Mouse (Mus musculus) heart, embryonic 13.5 days (tissue): ENCODE results near the gene Pmm1. TPM values are rescaled to one million over a fixed set of nuclear protein-coding genes. Genes with fewer than 3 reads are reported as not detected.
A peak's percentile ranks its signal among the peaks of the same experiment; 100 is the strongest.

ENCODE experiments used
- ATAC-seq: fragments of 200-750 bp; cut with Nextera tagmentation; 2 replicates; pipeline ENCODE4 v1.8.0; 2017; ENCODE audit warnings: moderate TSS enrichment; ENCODE audit not compliant: insufficient number of reproducible peaks, low FRiP score, low TSS enrichment; ENCODE audit errors: extremely low read depth
- H3K27ac ChIP-seq: fragments of 300-500 bp; sonication (generic); replicated peaks from 2 replicates; pipeline ENCODE4 v1.5.1; 2015; ENCODE audit warnings: moderate library complexity, mild to moderate bottlenecking, inconsistent platforms
- H3K27me3 ChIP-seq: fragments of 300-500 bp; sonication (generic); replicated peaks from 2 replicates; pipeline ENCODE4 v1.6.1; 2015; ENCODE audit warnings: mild to moderate bottlenecking, inconsistent platforms
- H3K36me3 ChIP-seq: fragments of 300-500 bp; sonication (generic); 2 replicates; pipeline ENCODE4 v1.6.1; 2015; ENCODE audit warnings: mild to moderate bottlenecking, inconsistent platforms
- H3K4me1 ChIP-seq: fragments of 300-500 bp; sonication (generic); 2 replicates; pipeline ENCODE4 v1.6.1; 2015; ENCODE audit warnings: inconsistent platforms
- H3K4me2 ChIP-seq: fragments of 300-500 bp; sonication (generic); 2 replicates; pipeline ENCODE4 v1.6.1; 2015; ENCODE audit warnings: inconsistent platforms, mild to moderate bottlenecking, moderate library complexity
- H3K4me3 ChIP-seq: fragments of 300-500 bp; sonication (generic); 2 replicates; pipeline ENCODE4 v1.5.1; 2015; ENCODE audit warnings: moderate library complexity, mild to moderate bottlenecking, inconsistent platforms
- H3K9ac ChIP-seq: fragments of 300-500 bp; sonication (generic); 2 replicates; pipeline ENCODE4 v1.6.1; 2015; ENCODE audit warnings: inconsistent platforms, mild to moderate bottlenecking, moderate library complexity
- H3K9me3 ChIP-seq: fragments of 300-500 bp; sonication (generic); 2 replicates; pipeline ENCODE4 v1.6.1; 2016; ENCODE audit warnings: inconsistent platforms
- WGBS: fragments of 180-500 bp; shearing (Covaris S2); methylation state at CpG from one replicate; pipeline ENCODE4 v1.1.7; 2015; ENCODE audit warnings: mixed read lengths; 5-methylcytosine and 5-hydroxymethylcytosine counted together
- polyA plus RNA-seq: library from polyadenylated mRNA; unstranded; fragments of >200 nt; fragmentation: Nextera tagmentation; extraction: Ambion mirVana; gene quantifications from 2 replicates; pipeline ENCODE4 v1.2.1, GENCODE M21; 2015

The Pmm1 gene
- polyA plus RNA-seq, 1 experiment from 2014 or later: 17.9 TPM

DNA sequence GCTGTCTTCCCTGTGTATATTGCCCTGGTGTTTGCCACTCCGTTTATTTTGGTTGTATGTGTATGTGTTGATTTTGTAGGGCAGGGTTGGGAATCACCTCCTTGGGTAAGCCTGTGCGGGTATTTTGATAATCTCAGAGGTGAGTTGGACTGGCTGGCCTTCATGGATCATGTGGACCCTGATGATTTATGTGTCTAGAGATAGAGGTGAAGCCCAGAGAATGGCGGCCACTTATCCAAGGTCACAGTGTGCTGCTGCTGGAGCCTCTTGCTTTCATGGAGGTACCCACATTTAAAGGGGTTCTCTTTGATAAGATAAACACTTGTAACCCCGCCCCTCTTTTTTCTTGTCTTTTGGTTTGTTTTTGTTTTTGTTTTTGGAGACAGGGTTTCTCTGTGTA is 21.0 kb downstream of the Pmm1 start:
- no peaks in the 10 kb centered on the region for H3K9me3 ChIP-seq
- no peak for ATAC-seq
- H3K27me3 ChIP-seq: peaks cover 13% of the 10 kb centered on the region; the same call in 1 of the 2 replicates
- H3K4me3 ChIP-seq: no peak overlapping the region
- no peak overlapping the region for H3K27ac ChIP-seq
- H3K9ac ChIP-seq: no peak overlapping the region
- no peak overlapping the region for H3K4me2 ChIP-seq
- peaks cover 28% of the 10 kb centered on the region for H3K4me1 ChIP-seq
- WGBS: 73% methylated on average over 4 of the region's 4 CpGs
- no peaks in the 10 kb centered on the region for H3K36me3 ChIP-seq

DNA sequence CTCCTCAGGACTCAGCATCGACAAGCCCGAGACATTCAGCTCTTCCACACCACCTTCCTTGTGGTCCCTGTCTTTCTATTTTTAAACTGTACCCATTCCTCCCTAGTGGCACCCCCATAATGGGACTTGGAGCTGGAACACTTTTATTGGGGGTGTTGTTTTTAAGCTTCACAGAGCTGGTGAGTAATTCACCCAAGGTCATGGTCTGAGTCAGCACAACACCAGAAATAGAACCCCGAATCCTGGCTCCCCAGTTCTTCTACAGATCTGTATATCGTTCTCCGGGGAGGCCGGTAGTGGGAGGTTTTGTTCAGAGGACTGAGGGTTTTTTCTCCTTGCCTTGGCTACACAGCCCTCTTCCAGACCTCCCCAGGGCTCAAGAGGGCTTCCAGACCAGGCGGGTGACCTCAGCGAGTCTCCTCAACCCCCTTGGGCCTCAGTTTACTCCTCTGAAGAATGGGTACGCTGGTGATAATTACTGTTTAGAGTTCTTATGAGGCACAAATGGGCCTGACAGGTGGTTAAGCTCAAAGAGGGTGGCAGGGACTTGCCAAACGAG is 21.5 kb downstream of the Pmm1 start:
- H3K36me3 ChIP-seq: no peaks in the 10 kb centered on the region
- no peaks in the 10 kb centered on the region for H3K9me3 ChIP-seq
- no peak overlapping the region for H3K27ac ChIP-seq
- peaks cover 13% of the 10 kb centered on the region; the same call in 1 of the 2 replicates for H3K27me3 ChIP-seq
- H3K4me2 ChIP-seq: no peak overlapping the region
- H3K4me3 ChIP-seq: no peak overlapping the region
- H3K9ac ChIP-seq: no peak overlapping the region
- ATAC-seq: no peak
- peaks cover 28% of the 10 kb centered on the region for H3K4me1 ChIP-seq
- 81% methylated on average over 10 of the region's 10 CpGs for WGBS

DNA sequence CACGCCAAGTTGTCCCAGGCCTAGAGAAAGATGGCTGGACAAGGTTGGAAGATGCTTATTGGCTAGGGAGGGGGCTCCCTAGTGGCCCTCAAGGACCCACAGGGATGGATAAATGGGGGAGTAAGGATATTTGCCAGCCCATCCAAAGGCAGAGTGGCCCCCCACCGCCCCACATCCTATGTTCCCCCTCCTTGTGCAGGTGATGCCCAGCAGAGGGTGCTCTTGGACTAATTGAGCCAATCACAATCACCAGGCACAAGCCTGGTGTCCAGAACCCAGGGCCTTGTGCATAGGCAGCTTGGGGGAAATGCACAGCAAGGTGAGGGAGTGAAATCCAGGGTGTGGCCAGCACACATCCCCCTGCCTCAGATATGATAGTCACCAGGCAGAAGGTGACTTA is 22.5 kb downstream of the Pmm1 start:
- no peak for ATAC-seq
- Histone ChIP-seq H3K4me3 (no peak overlapping the region), H3K36me3 (no peaks in the 10 kb centered on the region), H3K27me3 (peaks cover 13% of the 10 kb centered on the region; the same call in 1 of the 2 replicates), H3K4me1 (peaks cover 28% of the 10 kb centered on the region), H3K9ac (no peak overlapping the region), H3K27ac (no peak overlapping the region), H3K4me2 (peak overlapping the region; percentile 67; the same call in 1 of the 2 replicates), H3K9me3 (no peaks in the 10 kb centered on the region)
- 41% methylated on average over 2 of the region's 2 CpGs for WGBS

DNA sequence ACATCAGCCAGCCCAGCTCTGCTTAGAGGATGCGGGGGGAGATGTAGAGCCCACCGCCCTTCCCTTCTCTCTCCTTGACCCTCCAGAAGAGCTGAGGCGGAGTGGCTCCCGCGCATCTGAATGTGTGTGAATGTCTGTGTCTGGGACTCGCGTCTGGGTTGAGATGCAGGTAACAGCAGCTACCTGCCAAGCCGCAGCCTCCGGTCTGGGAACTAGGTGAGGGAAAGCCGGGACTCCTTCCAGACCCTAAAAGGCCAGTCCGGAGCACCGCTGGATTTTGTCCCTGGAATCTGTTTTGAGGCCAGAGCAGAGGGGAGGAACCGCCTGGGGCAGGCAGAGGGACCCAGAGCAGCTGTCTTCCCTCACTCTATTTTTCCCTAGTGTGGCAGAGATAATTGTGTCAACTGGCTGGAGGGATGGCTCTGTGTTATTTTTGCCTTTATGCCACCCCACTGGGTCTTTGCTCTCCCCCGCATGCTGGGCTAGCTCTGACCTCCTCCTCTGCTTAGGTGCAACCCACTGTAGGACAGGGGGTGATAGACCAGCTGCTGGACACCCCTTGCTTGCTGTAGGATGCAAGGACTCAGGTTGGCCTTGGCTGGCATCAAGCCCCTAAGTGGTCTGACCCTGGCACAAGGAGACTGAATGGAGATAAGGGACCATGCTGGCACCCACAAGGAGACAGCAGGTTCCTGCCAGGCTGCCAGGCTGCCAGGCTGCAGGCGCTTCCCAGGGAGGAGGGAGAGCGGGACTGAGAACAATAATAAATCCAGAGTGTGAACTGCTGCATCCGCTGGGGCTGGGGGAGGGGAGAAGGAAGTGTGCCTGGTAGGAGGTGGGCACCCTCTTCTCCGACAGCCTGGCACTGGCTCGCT is 23.4 kb downstream of the Pmm1 start:
- ATAC-seq: no peak
- Histone ChIP-seq H3K9ac (peak overlapping the region; percentile 62), H3K27me3 (peaks cover 13% of the 10 kb centered on the region; the same call in 1 of the 2 replicates), H3K4me3 (peak overlapping the region; percentile 55), H3K27ac (peak overlapping the region; percentile 60), H3K4me1 (peaks cover 27% of the 10 kb centered on the region), H3K36me3 (no peaks in the 10 kb centered on the region), H3K4me2 (peak overlapping the region; percentile 67), H3K9me3 (no peaks in the 10 kb centered on the region)
- WGBS: 9% methylated on average over 19 of the region's 19 CpGs

DNA sequence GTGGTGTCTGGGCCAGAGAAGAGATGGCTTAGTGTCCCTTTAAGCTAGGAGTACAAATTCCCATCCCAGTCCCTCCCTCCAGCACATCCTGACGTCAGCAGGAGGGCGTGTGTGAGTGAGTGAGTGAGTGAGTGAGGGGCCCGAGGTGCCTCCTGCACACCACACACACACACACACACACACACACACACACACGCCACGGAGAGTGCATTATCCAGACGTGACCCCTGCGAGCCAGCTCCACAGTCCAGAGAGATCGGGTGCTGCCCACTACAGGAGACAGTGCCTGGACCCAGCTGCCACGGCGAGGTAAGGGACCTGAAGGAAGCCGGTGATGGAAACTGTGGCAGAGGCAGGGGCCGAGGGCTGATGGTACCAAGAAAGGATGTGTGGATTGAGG is 24.1 kb downstream of the Pmm1 start, which contains the start of gene Csdc2:
Csdc2 (plus strand) TSS at position 81 of the 400 bp plus-strand sequence.
- peak within 1 kb of the TSS; percentile 62 for H3K9ac ChIP-seq
- H3K4me1 ChIP-seq: peaks cover 27% of the 10 kb centered on the region
- ATAC-seq: peak; percentile 18; the same call in 1 of the 2 replicates
- WGBS: 1% methylated on average over 12 of the region's 12 CpGs
- H3K27me3 ChIP-seq: peaks cover 13% of the 10 kb centered on the region; the same call in 1 of the 2 replicates
- peak within 1 kb of the TSS; percentile 55 for H3K4me3 ChIP-seq
- no peaks in the 10 kb centered on the region for H3K9me3 ChIP-seq
- H3K4me2 ChIP-seq: peak within 1 kb of the TSS; percentile 67
- no peaks in the 10 kb centered on the region for H3K36me3 ChIP-seq
- H3K27ac ChIP-seq: peak within 1 kb of the TSS; percentile 60

DNA sequence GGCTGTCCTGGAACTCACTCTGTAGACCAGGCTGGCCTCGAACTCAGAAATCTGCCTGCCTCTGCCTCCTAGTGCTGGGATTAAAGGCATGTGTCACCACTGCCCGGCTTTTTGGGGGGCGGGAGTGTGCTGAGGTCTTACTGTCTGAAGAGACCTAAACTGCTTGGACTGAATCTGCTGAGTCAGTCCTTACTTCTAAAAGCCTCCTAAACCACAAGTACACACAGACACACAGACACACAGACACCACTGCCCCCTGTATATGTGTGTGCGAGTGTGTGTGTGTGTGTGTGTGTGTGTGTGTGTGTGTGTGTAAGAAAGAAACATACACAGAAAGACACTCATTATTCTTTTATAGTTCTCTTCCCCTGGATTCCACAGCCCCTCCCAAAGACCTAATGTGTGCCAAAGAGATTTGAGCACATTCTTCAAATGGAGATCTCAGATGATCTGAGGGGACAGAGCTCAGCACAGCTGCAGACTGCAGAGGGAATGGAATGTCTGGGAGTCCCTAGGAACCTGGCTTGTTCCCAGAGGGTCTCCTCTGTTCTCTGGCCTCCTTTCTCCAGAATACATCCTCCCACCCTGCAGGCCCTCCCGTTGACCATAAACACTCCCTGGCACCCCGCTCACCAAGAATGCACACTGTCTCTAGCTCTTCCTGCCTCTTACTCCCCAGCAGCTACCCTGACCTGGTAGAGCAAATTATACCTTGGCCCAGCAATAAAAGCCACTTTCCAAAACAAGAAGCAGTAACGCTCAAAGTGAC is 24.7 kb downstream of the Pmm1 start:
- Histone ChIP-seq H3K4me1 (peaks cover 27% of the 10 kb centered on the region), H3K9me3 (no peaks in the 10 kb centered on the region), H3K27me3 (peaks cover 13% of the 10 kb centered on the region; the same call in 1 of the 2 replicates), H3K36me3 (no peaks in the 10 kb centered on the region), H3K4me2 (peak overlapping the region; percentile 67), H3K9ac (peak overlapping the region; percentile 62), H3K27ac (peak overlapping the region; percentile 60), H3K4me3 (peak overlapping the region; percentile 55)
- 51% methylated on average over 7 of the region's 7 CpGs for WGBS
- no peak for ATAC-seq

DNA sequence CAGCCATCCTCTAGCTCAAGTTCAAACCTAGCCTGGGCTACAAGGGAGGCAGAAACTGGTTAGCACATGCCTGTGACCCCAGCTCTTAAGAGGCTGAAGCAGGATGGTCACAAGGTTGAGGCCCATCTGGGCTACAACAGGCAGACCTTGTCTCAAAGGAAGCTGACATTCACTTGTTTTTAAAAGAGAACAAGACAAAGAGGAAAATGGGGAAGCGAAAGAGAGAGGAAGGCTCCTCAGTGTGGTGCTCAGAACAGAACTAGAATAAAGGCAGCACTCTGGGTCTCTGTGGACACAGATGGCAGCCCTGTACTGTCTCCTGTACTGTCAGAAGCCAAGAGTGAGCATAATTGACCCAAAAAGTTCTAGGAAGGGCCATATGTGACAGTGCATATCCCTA is 26.7 kb downstream of the Pmm1 start:
- Histone ChIP-seq H3K4me3 (no peak overlapping the region), H3K4me2 (no peak overlapping the region), H3K4me1 (peaks cover 27% of the 10 kb centered on the region), H3K9ac (no peak overlapping the region), H3K36me3 (no peaks in the 10 kb centered on the region), H3K27ac (no peak overlapping the region), H3K27me3 (peaks cover 13% of the 10 kb centered on the region; the same call in 1 of the 2 replicates), H3K9me3 (no peaks in the 10 kb centered on the region)
- ATAC-seq: no peak
- 78% methylated on average over 1 of the region's 1 CpGs for WGBS

DNA sequence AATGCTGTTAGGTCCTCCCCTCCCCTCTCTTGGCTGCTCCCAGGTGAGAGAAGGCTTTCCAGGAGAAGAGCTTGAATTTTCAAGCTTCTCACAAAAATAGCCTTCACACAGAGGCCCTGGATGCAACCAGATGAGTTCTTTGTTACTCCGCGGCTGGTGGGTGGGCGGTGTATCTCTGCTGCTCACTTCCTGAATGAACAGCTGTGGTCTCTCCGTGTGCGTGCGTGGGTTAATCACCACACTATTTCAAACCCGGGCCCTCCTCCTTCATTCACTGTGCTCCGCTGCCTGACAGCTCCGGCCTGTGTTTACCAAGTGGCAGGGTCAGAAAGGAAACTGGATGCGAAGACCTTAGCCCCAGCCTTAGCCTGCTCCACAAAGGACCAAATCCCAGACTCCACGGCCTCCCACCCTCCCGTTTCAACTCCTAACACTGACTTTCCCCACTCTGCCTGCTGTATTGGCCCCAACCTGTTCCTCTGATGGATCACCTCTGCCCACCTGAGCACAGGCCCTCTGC is 27.7 kb downstream of the Pmm1 start:
- Histone ChIP-seq H3K4me1 (peaks cover 25% of the 10 kb centered on the region), H3K27me3 (peaks cover 11% of the 10 kb centered on the region; the same call in 1 of the 2 replicates), H3K4me2 (no peak overlapping the region), H3K27ac (no peak overlapping the region), H3K36me3 (no peaks in the 10 kb centered on the region), H3K4me3 (no peak overlapping the region), H3K9me3 (no peaks in the 10 kb centered on the region), H3K9ac (peak overlapping the region; percentile 63; the same call in 1 of the 2 replicates)
- WGBS: 36% methylated on average over 12 of the region's 12 CpGs
- ATAC-seq: no peak

DNA sequence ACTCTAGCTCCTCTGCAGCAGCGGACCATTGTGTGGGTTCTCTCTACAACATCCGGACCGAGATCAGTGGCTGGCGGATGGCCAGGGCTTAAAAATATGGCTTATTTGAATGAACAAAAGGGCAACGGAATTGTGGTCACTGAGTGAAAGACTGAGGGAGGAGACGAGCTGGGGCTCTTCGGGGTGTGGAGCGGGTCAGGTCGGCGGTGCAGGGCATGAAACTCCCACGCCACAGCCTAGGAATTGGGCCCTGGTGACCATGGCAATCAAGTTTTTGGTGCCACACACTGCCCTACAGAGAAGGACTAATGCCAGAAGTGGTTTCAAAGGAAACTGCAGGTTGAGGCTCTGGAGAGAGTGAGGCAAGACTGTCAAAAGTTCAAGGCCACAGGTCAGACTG is 32.5 kb downstream of the Pmm1 start:
- H3K9ac ChIP-seq: no peak overlapping the region
- H3K4me1 ChIP-seq: peaks cover 21% of the 10 kb centered on the region
- ATAC-seq: no peak
- H3K36me3 ChIP-seq: peaks cover 1% of the 10 kb centered on the region; the same call in 1 of the 2 replicates
- H3K27ac ChIP-seq: no peak overlapping the region; the same call in 1 of the 2 replicates
- no peaks in the 10 kb centered on the region for H3K27me3 ChIP-seq
- 64% methylated on average over 11 of the region's 11 CpGs for WGBS
- H3K4me3 ChIP-seq: no peak overlapping the region
- H3K4me2 ChIP-seq: no peak overlapping the region
- H3K9me3 ChIP-seq: no peaks in the 10 kb centered on the region

DNA sequence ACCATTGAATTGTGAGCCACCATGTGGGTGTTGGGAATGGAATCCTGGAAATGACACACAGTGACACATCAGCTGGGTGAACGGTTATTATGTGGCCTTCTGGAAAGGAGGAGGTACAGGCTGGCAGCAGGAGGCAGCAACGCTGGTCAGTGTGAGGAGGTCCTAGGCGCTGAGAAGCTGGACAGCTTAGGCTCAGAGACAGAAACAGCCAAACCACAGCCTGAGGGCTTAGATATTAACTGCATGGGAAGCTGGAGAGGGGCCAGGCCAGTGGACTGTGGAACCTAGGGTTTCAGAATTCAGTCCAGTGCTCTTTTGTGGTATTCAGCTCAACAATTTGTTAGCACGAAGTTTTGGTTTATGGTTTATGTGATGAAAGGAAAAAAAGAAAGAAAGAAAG is 33.0 kb downstream of the Pmm1 start:
- H3K9me3 ChIP-seq: no peaks in the 10 kb centered on the region
- peaks cover 4% of the 10 kb centered on the region; the same call in 1 of the 2 replicates for H3K36me3 ChIP-seq
- no peak overlapping the region for H3K4me3 ChIP-seq
- H3K9ac ChIP-seq: no peak overlapping the region; the same call in 1 of the 2 replicates
- H3K4me2 ChIP-seq: no peak overlapping the region
- WGBS: 57% methylated on average over 4 of the region's 4 CpGs
- no peak overlapping the region; the same call in 1 of the 2 replicates for H3K27ac ChIP-seq
- peaks cover 19% of the 10 kb centered on the region for H3K4me1 ChIP-seq
- ATAC-seq: no peak
- H3K27me3 ChIP-seq: no peaks in the 10 kb centered on the region

DNA sequence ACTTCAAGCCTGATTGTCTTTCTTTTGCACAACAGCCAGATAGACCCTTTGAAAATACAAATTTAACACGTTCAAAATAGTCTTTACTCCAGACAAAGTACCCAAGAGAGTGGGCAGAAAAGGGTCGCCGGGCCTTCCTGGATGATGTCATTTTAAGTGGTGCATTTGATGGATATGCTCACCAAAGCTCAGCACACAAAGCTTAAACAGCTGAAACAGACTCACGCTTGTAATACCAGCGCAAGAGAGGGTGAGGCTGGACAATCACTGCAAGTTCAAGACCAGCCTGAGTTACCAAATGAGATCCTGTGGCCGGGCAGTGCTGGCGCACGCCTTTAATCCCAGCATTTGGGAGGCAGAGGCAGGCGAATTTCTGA is 34.3 kb downstream of the Pmm1 start:
- no peaks in the 10 kb centered on the region for H3K27me3 ChIP-seq
- H3K27ac ChIP-seq: no peak overlapping the region
- H3K9me3 ChIP-seq: no peaks in the 10 kb centered on the region
- 35% methylated on average over 9 of the region's 9 CpGs for WGBS
- peaks cover 6% of the 10 kb centered on the region; the same call in 1 of the 2 replicates for H3K36me3 ChIP-seq
- H3K4me3 ChIP-seq: peak overlapping the region; percentile 73
- no peak for ATAC-seq
- peaks cover 19% of the 10 kb centered on the region for H3K4me1 ChIP-seq
- H3K4me2 ChIP-seq: peak overlapping the region; percentile 81
- no peak overlapping the region; the same call in 1 of the 2 replicates for H3K9ac ChIP-seq
